Mouse (Mus musculus) bone marrow, adult 2 months (tissue): ENCODE measurements around the gene A630095N17Rik.

ENCODE experiments used
- CTCF ChIP-seq: fragments of 200-500 bp; IDR thresholded peaks from 2 replicates; pipeline ENCODE4 v1.5.1; 2011; ENCODE audit warnings: low read length, control low read depth; ENCODE audit not compliant: control insufficient read depth, insufficient read depth
- POLR2A ChIP-seq: fragments of 200-500 bp; IDR thresholded peaks from 2 replicates; pipeline ENCODE4 v1.6.1; 2011; ENCODE audit warnings: low read depth, mild to moderate bottlenecking, control low read depth, low read length, borderline replicate concordance; ENCODE audit not compliant: control insufficient read depth

GRCm38 (mm10) chr1:75185495-75185894 lies 46.4 kb downstream of the A630095N17Rik start:
- TF ChIP-seq CTCF (no peak), POLR2A (no peak)
